Mouse (Mus musculus) neutrophil, adult 5-6 weeks (primary cell): ENCODE measurements around the gene Prex1. TPM values are rescaled to one million over a fixed set of nuclear protein-coding genes. Genes with fewer than 3 reads are reported as not detected.

Experiments
- ATAC-seq: fragments of 151-379, 151-347 bp; 2 replicates; pipeline ENCODE4 v1.8.0; 2017; ENCODE audit warnings: mild to moderate bottlenecking, moderate TSS enrichment; ENCODE audit not compliant: insufficient number of reproducible peaks, poor library complexity, low FRiP score, severe bottlenecking; ENCODE audit errors: extremely low read depth
- total RNA-seq: library from RNA; stranded (forward); fragments of 200-1000 nt; gene quantifications from 2 replicates; pipeline ENCODE4 v1.2.3, GENCODE M21; 2017

The Prex1 gene
- total RNA-seq, 1 experiment from 2014 or later = 119 TPM

- no peak for ATAC-seq
These were observed 15.4 kb upstream of the Prex1 start for GRCm38 (mm10) chr2:166729045-166729444.

- ATAC-seq = no peak
These were observed 14.6 kb upstream of the Prex1 start for GRCm38 (mm10) chr2:166728261-166728680.

GRCm38 (mm10) chr2:166727790-166728189, 14.2 kb upstream of the Prex1 start:
- no peak for ATAC-seq

- no peak for ATAC-seq
These were observed 13.3 kb upstream of the Prex1 start for GRCm38 (mm10) chr2:166726891-166727290.

GRCm38 (mm10) chr2:166720416-166720815, 6.8 kb upstream of the Prex1 start:
- ATAC-seq = no peak

GRCm38 (mm10) chr2:166719930-166720305, 6.3 kb upstream of the Prex1 start:
- no peak for ATAC-seq

- no peak for ATAC-seq
These were observed 5.8 kb upstream of the Prex1 start for GRCm38 (mm10) chr2:166719301-166719929.

- no peak for ATAC-seq
These were observed 2.4 kb upstream of the Prex1 start for GRCm38 (mm10) chr2:166716067-166716466.

GRCm38 (mm10) chr2:166714427-166714699, 731 bp upstream of the Prex1 start:
- no peak for ATAC-seq

GRCm38 (mm10) chr2:166712801-166713689, 587 bp downstream of the Prex1 start:
- ATAC-seq = no peak

GRCm38 (mm10) chr2:166712310-166712709, 1.3 kb downstream of the Prex1 start:
- ATAC-seq = no peak

- ATAC-seq = no peak
These were observed 1.9 kb downstream of the Prex1 start for GRCm38 (mm10) chr2:166711681-166712132.

- 0 out of 2 replicates have a peak, but pooled peaks have one; percentile 4 for ATAC-seq
These were observed 3.7 kb downstream of the Prex1 start for GRCm38 (mm10) chr2:166709883-166710282.

GRCm38 (mm10) chr2:166708304-166708703, 5.3 kb downstream of the Prex1 start:
- ATAC-seq = no peak

- ATAC-seq = no peak
These were observed 7.1 kb downstream of the Prex1 start for GRCm38 (mm10) chr2:166706526-166706925.

- no peak for ATAC-seq
These were observed 10.1 kb downstream of the Prex1 start for GRCm38 (mm10) chr2:166703491-166703890.

GRCm38 (mm10) chr2:166702113-166702445, 11.6 kb downstream of the Prex1 start:
- ATAC-seq = no peak

GRCm38 (mm10) chr2:166701248-166702112, 12.2 kb downstream of the Prex1 start:
- ATAC-seq = peak; percentile 51

GRCm38 (mm10) chr2:166700732-166701131, 12.9 kb downstream of the Prex1 start:
- ATAC-seq = no peak

- no peak for ATAC-seq
These were observed 13.5 kb downstream of the Prex1 start for GRCm38 (mm10) chr2:166700116-166700515.
